Mouse (Mus musculus) layer of hippocampus, adult 18-20 months (tissue): ENCODE data around the gene Cngb1. TPM values are rescaled to one million over a fixed set of nuclear protein-coding genes. Genes with fewer than 3 reads are reported as not detected.

Experiments
- DNase-seq, 2 experiments: peaks; one replicate each; pipeline ENCODE4 v3.0.0; 2022; ENCODE audit warnings: low spot score in 2 of 2
- total RNA-seq, 2 experiments: library from RNA; stranded (reverse); gene quantifications; 2 replicates each; pipeline ENCODE4 v1.2.3; 2021

Gene Cngb1
- total RNA-seq, 2 experiments from 2014 or later = 0.76 to 0.79 TPM

GRCm38 (mm10) chr8:95202056-95202570 lies 104.3 kb downstream of the Cngb1 start:
- DNase-seq = no peak

- no peak for DNase-seq
Measured at GRCm38 (mm10) chr8:95201491-95201890, 104.9 kb downstream of the Cngb1 start.

DNA sequence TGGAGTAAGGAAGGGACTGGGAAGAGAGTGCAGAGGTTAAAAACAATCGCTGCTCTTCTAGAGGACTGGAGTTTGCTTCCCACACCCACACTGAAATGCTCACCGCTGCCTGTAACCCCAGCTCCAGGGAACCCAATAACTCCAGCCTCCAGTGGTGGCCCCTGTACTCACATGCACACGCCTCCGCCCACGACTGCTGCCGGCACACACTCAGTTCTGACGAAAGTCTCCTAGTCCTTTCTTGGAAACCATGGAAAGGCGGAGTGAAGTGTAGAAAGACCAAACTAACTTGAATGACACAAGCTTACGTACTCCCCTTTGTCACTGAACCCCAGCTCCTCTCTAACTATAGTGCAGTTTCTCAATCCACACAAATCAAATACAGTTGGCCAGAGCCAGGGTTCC lies 106.4 kb downstream of the Cngb1 start:
- no peak for DNase-seq

DNA sequence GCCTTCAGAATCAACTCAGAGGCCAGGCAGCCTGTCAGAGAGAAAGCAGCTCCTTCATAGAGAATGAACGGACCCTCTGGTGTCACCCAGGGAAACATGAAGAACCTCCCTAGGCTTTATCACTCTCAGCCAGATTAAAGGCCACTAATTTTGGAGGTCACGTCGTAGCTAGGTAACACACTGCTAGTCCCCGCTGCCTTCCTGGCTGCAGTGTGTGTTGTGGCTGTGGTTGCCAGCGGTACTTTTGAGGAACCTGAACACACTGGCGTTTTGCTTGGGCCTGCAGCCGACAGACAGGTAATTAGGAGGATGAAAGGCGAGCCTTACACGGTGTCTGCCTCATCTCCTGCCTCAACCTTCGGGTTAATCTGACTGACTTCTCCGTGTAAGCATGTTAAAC lies 110.7 kb downstream of the Cngb1 start:
- no peak for DNase-seq

DNA sequence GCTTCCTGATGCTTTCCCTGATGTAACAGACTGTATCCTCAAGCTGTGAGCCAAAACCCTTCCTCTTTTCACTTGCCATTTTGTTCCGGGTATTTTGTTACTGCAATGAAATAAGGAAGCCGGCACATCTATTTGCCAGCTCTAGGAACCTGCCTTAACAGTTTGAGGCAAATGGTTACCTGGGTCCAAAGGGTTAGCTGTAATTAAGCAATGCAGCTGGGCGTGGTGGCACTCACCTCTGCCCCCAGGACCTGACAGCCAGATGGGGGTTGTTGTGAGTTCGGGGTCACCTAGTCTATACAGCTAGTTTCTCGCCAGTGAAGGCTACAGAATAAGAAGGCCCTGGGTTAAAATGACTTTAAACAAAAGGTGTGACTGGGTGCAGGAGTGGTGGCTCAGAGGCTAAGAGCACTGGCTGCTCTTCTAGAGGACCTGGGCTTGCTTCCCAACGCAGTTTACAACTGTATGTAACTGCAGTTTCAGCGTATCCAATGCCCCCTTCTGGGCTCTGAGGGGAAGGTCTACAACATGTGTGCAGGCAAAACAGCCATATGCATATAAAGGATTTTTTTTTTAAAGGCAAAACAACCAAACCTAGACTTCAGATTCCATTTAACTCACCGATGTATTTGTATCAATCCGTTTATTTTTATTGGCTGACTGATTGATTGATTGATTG lies 114.7 kb downstream of the Cngb1 start:
- no peak for DNase-seq

Other genes with a start within 250 kb of the Cngb1 start
- gene Katnb1, start 225.4 kb downstream of the Cngb1 start, total RNA-seq = 10 to 100 TPM; 45.1 to 46.3 TPM
- 10 to 100 TPM; 57.0 to 57.2 TPM for gene Kifc3, start 103.8 kb downstream of the Cngb1 start, total RNA-seq
- gene Tepp, start 4.0 kb upstream of the Cngb1 start, total RNA-seq = under 1 TPM in 1 of 2 experiments, not detected in 1; 0.57 TPM
- gene Zfp319, start 25.4 kb upstream of the Cngb1 start, total RNA-seq = 10 to 100 TPM; 17.6 to 18.5 TPM
- 10 to 100 TPM in 1 of 2 experiments, 1 to 10 TPM in 1; 9.8 to 11.2 TPM for gene Usb1, start 25.7 kb upstream of the Cngb1 start, total RNA-seq
- gene Mmp15, start 45.7 kb upstream of the Cngb1 start, total RNA-seq = 10 to 100 TPM; 13.4 to 13.6 TPM
- 10 to 100 TPM; 50.7 to 54.4 TPM for gene Cfap20, start 128.3 kb upstream of the Cngb1 start, total RNA-seq
- gene Csnk2a2, start 183.5 kb upstream of the Cngb1 start, total RNA-seq = 10 to 100 TPM; 69.8 to 74.0 TPM
- 1 to 10 TPM; 1.6 to 1.8 TPM for gene Ccdc113, start 227.5 kb upstream of the Cngb1 start, total RNA-seq